Mouse (Mus musculus) megakaryocyte-erythroid progenitor cell, adult 5 weeks (primary cell): ENCODE data around the gene Hamp. TPM values are rescaled to one million over a fixed set of nuclear protein-coding genes. Genes with fewer than 3 reads are reported as not detected.

Experiments
- polyA plus RNA-seq: library from polyadenylated mRNA; stranded (reverse); fragments of >175 nt; gene quantifications from 2 replicates; pipeline ENCODE4 v1.2.3, GENCODE M21; 2012

Gene Hamp
- polyA plus RNA-seq: not detected in 2 replicates

DNA sequence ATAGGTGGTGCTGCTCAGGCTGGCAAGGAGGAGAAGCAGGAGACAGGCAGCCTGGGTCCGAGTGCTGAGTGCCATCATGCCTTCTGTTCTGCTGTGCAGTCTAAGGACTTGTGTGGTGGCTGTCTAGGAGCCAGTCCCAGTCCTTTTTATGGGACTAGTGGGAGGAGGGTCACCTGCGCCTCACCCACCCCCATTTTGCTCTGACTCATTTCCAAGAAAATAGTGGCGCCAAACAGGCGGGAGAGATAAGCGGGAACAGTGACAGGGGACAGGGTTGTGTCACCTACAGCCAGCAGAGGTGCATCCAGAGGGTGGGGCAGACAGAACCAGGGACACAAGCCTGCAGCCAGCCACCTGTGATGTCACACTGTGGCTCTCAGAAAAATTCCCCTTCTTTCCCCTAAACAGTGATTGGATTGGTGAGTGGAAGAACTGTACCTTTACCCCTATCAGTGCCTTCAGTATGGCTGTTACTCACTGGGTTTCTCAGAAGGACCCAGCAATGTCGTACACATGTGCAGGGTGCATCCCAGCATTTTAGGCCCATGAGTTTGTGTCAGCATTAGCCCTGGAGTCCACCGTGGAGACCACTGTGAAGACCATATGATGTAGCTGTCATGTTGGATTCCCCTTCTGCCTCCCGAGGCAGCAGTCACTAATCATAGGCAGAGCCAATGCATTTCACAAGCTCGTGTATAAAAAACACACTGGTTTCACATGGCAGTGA is at the start of gene Hamp:
TSS of gene Hamp (minus strand) at position 124 of the 727 bp plus-strand sequence.

DNA sequence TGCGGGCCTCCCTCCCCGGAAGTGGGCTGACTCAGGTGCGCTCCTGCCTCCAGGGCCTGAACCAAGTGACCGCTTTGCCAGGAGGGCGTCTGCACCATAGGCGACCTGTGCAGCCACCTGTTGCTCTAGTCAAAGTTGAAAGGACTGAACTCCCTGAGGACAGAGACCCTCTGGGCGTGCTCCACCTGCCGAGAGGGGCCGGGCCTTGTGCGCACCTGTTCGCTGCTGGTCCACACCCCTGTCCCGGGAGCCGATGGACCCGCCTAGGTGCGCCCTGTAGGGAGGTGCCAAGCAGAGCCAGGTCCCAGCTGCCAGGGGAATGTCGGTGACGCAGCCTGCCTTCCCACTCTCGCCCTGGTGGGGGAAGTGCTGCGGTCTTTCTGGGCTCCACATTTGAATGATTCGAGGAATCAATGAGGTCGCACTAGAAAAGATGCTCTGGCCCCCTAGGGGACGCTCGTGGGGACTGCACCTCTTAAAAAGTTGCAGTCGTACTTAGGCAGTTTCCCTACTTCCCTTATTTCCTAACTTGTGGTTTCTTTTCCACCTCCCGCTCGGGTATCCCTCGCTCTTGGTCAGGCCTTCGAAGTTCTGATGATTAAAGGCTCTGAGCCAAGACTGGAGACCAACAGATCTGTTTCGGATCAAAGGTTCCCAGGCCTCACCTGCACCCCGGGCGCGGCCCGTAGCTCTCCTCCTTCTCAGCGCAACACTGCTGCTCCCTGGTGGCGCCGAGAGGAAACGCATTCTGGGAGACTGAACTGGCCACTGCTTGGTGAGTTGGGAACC is 29.9 kb upstream of the Hamp start, which contains the start of gene Fam187b:
TSS of gene Fam187b (plus strand) at position 290 of the 789 bp plus-strand sequence.

DNA sequence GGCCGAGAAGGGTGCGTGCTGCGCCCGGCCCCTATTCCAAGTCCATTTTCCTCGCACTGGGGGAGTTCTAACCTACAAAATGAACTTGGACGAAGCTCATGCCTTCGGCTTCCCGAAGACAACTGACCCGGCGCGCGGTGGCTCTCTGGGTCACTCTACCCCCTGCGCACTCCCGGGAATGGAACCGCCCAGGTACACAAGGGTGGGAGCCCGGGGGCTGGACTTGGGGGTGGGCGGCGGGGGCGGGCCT is 29.3 kb upstream of the Hamp start, which contains the start of gene Lsr:
TSS of gene Lsr (minus strand) at position 214 of the 250 bp plus-strand sequence.

DNA sequence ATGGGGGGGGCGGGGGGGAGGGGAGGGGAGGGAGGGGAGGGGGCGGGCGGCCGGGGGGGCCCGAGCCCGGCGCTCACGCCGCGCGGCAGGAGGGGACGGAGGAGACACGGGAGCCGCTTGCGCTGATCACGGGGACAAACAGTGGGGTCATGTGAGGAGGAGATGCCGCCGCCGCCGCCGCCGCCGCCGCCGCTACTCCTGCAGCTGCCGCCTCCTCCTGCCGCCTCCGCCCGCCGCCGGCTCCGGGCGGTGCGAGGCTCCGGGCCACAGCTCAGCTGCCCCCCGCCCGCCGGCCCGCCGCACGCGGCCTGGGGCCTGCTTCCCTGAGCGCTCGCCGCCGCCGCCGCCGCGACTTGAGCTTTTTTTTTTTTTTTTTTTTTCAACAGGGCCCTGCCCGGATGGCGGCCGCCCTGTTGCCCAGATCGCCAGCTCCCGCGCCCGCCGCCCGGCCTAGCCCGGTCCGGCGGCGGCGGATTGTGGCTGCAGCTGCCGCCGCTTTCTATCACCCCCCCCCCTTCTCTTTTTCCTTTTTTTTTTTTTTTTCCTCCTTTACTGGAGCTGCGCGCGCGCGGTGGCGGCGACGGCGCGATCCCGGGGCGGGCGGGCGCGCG is 13.0 kb upstream of the Hamp start, which contains the start of gene Usf2:
TSS of gene Usf2 (minus strand) at position 48 of the 611 bp plus-strand sequence.

DNA sequence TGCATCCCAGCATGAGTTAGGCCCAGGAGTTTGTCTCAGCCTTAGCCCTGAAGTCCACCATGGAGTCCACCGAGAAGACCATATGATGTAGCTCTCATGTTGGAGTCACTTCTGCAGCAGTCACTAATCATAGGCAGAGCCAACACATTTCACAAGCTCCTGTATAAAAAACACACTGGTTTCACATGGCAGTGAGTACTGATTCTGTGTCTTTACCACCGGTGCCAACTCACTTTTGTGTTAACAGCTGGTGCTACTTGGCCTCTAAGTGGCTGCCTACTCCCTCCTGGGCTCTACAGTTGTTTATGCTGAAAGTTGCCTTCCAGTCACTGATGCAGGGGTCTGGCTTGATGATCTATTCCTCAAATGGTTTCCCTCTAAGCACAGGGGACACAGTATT is 19.3 kb downstream of the Hamp start, which contains the start of gene Hamp2:
TSS of gene Hamp2 (minus strand) at position 101 of the 400 bp plus-strand sequence.

DNA sequence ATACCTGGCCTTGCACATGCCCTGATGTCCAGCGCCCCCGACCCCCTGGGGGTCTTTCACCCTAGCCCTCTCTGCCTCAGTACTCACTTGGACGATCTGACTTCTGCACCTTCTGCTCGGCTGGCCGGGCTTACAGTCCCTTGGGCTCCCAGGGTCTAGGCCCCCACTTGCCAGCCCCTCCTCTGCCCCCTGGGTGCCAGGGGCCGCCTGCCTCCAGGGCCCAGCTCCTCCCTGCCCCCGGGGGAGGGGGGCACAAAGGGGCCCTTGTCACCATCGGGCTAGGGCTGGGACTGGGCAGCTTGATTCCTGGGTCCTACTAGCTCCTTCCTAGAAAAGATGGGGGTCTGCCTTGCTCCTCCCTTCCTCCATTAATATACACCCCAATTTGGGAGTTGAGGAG is 29.1 kb downstream of the Hamp start, which contains the start of gene Mag:
TSS of gene Mag (minus strand) at position 142 of the 400 bp plus-strand sequence.

Other genes with a start within 250 kb of the Hamp start
- gene 2200002J24Rik, start 245.1 kb downstream of the Hamp start, polyA plus RNA-seq: not detected in 2 replicates
- gene Atp4a, start 231.8 kb downstream of the Hamp start, polyA plus RNA-seq: 0.93 and 1.6 TPM in 2 replicates
- 48.5 and 64.1 TPM in 2 replicates for gene Tmem147, start 214.5 kb downstream of the Hamp start, polyA plus RNA-seq
- gene Gapdhs, start 200.4 kb downstream of the Hamp start, polyA plus RNA-seq: not detected in 2 replicates
- 1.7 and 3.2 TPM in 2 replicates for gene Sbsn, start 192.6 kb downstream of the Hamp start, polyA plus RNA-seq
- 2.0 and 6.7 TPM in 2 replicates for gene Dmkn, start 180.3 kb downstream of the Hamp start, polyA plus RNA-seq
- gene Krtdap, start 156.1 kb downstream of the Hamp start, polyA plus RNA-seq: not detected in 2 replicates
- gene Ffar2, start 120.3 kb downstream of the Hamp start, polyA plus RNA-seq: 11.4 and 19.2 TPM in 2 replicates
- gene Ffar3, start 87.9 kb downstream of the Hamp start, polyA plus RNA-seq: not detected in 2 replicates
- gene Ffar1, start 82.5 kb downstream of the Hamp start, polyA plus RNA-seq: 0.10 and 0.13 TPM in 2 replicates
- 5.0 and 5.4 TPM in 2 replicates for gene Cd22, start 63.7 kb downstream of the Hamp start, polyA plus RNA-seq
- 0.37 and 0.72 TPM in 2 replicates for gene Mag, start 29.2 kb downstream of the Hamp start, polyA plus RNA-seq
- not detected in 2 replicates for gene Hamp2, start 19.4 kb downstream of the Hamp start, polyA plus RNA-seq
- gene Usf2, start 12.8 kb upstream of the Hamp start, polyA plus RNA-seq: 169 and 182 TPM in 2 replicates
- 1.3 and 1.5 TPM in 2 replicates for gene Lsr, start 29.4 kb upstream of the Hamp start, polyA plus RNA-seq
- gene Fam187b, start 29.8 kb upstream of the Hamp start, polyA plus RNA-seq: 0.08 TPM in 1 of 2 replicates, not detected in the other
- 870 and 944 TPM in 2 replicates for gene Fxyd5, start 98.4 kb upstream of the Hamp start, polyA plus RNA-seq
- 0.36 and 1.3 TPM in 2 replicates for gene Fxyd7, start 107.4 kb upstream of the Hamp start, polyA plus RNA-seq
- 4.9 and 6.1 TPM in 2 replicates for gene Fxyd1, start 113.2 kb upstream of the Hamp start, polyA plus RNA-seq
- gene Lgi4, start 115.3 kb upstream of the Hamp start, polyA plus RNA-seq: 0.01 TPM in 1 of 2 replicates, not detected in the other
- not detected in 2 replicates for gene Fxyd3, start 132.7 kb upstream of the Hamp start, polyA plus RNA-seq
- gene Hpn, start 171.3 kb upstream of the Hamp start, polyA plus RNA-seq: 25.3 and 28.7 TPM in 2 replicates
- gene Scn1b, start 183.0 kb upstream of the Hamp start, polyA plus RNA-seq: 4.3 TPM in 2 replicates
- gene Gramd1a, start 211.9 kb upstream of the Hamp start, polyA plus RNA-seq: 206 and 233 TPM in 2 replicates